Mouse (Mus musculus): ENCODE results near the gene Pin1. TPM values are rescaled to one million over a fixed set of nuclear protein-coding genes. Genes with fewer than 3 reads are reported as not detected.

The Pin1 gene
- polyA plus RNA-seq, 1 experiment from 2014 or later, result 52.3 TPM

- Histone ChIP-seq H3K4me2 (no peak overlapping the region), H3K9me3 (no peaks in the 10 kb centered on the region), H3K27ac (no peak overlapping the region), H3K27me3 (no peaks in the 10 kb centered on the region), H3K36me3 (peaks cover 72% of the 10 kb centered on the region), H3K4me3 (no peak overlapping the region), H3K4me1 (no peaks in the 10 kb centered on the region), H3K9ac (no peak overlapping the region)
- WGBS, result 96% methylated on average over 8 of the region's 8 CpGs
- no peak for ATAC-seq (ENCODE audit: insufficient number of reproducible peaks, insufficient read depth, low FRiP score, low TSS enrichment, low read depth)
These were observed 11.0 kb downstream of the Pin1 start for GRCm38 (mm10) chr9:20662874-20663273.

DNA sequence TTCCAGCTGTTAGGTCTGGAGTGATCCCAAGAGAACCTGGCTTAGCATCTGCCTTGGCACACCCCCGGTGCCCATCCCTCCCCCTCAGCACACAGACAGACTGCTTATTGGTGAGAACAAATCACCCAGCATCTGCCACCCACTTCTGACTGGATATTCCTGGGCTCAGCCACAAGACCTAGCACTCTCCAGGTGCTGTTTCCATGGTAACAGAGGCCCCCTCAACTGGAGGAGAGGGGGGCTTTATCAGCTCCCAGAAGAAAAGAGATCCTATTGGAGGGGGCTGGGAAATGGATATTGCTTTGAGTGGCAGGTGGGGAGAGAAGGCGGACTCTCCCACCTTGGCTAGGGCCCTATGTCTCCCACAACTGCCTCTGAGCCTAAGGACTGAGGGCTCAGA is 12.1 kb downstream of the Pin1 start:
- Histone ChIP-seq H3K9ac (no peak overlapping the region), H3K27me3 (no peaks in the 10 kb centered on the region), H3K36me3 (peaks cover 61% of the 10 kb centered on the region), H3K27ac (no peak overlapping the region), H3K9me3 (no peaks in the 10 kb centered on the region), H3K4me2 (no peak overlapping the region), H3K4me3 (no peak overlapping the region), H3K4me1 (no peaks in the 10 kb centered on the region)
- ATAC-seq (ENCODE audit: insufficient number of reproducible peaks, insufficient read depth, low FRiP score, low TSS enrichment, low read depth), result no peak
- 84% methylated on average over 2 of the region's 2 CpGs for WGBS

DNA sequence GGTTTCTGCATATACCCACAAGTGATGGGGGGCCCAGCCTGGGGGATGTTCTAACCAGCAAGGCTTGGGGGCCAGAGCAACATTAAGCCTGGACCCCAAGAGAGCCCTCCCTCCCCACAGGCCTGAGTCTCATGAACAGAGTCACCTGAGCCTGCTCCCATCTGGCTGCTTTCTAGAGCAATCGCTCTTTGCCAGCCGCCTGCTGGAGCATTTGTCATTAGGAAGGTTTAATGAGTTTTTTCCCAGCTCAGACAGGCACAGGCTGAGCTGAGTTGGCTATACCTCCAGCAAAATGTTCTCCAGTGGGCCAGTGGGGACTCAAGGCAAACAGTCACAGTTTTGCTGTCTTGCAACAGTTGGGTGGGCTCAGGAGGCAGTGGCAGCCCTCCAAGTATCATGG is 12.5 kb downstream of the Pin1 start:
- 85% methylated on average over 2 of the region's 2 CpGs for WGBS

DNA sequence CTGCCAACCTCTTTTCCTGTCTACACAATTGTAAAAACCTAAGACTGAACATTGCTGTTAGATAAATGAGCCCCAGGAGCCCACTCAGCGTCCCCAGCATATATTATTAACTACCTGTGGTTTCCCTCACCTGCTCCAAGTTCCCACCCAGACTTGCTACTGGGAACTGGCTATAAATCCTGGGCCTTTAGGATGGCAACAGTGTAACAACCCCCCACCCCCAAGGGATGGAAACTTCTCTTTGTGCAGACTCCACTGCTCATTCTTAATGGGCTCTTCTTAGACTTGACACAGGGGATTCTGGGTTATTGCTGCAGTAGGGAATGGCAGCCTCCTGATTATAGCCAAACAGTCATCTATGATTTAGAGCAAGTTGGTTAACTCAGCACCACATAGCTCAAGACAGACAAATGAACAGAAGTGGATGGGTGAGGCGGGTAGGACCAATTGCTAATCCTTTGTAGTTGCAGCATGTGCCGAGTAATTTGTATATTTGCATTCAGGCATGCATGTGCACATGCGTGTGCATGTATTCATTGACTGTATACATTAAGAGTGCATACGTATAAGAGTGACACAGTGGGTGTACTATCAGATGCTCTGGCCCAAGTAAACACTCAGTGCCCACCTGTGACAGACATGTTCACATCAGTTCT is 13.2 kb downstream of the Pin1 start:
- H3K9me3 ChIP-seq, result no peaks in the 10 kb centered on the region
- H3K27ac ChIP-seq, result no peak overlapping the region
- ATAC-seq (ENCODE audit: insufficient number of reproducible peaks, insufficient read depth, low FRiP score, low TSS enrichment, low read depth), result no peak
- no peak overlapping the region for H3K9ac ChIP-seq
- no peak overlapping the region for H3K4me3 ChIP-seq
- 84% methylated on average over 5 of the region's 5 CpGs for WGBS
- no peaks in the 10 kb centered on the region for H3K4me1 ChIP-seq
- H3K36me3 ChIP-seq, result peaks cover 49% of the 10 kb centered on the region
- H3K4me2 ChIP-seq, result no peak overlapping the region
- no peaks in the 10 kb centered on the region for H3K27me3 ChIP-seq

More for the DNA sequence above, 12.5 kb downstream of the Pin1 start:
- peaks cover 57% of the 10 kb centered on the region for H3K36me3 ChIP-seq
- no peaks in the 10 kb centered on the region for H3K27me3 ChIP-seq
- H3K9me3 ChIP-seq, result no peaks in the 10 kb centered on the region
- no peaks in the 10 kb centered on the region for H3K4me1 ChIP-seq
- no peak for ATAC-seq (ENCODE audit: insufficient number of reproducible peaks, insufficient read depth, low FRiP score, low TSS enrichment, low read depth)
- H3K27ac ChIP-seq, result no peak overlapping the region
- H3K9ac ChIP-seq, result no peak overlapping the region
- H3K4me2 ChIP-seq, result no peak overlapping the region
- no peak overlapping the region for H3K4me3 ChIP-seq

DNA sequence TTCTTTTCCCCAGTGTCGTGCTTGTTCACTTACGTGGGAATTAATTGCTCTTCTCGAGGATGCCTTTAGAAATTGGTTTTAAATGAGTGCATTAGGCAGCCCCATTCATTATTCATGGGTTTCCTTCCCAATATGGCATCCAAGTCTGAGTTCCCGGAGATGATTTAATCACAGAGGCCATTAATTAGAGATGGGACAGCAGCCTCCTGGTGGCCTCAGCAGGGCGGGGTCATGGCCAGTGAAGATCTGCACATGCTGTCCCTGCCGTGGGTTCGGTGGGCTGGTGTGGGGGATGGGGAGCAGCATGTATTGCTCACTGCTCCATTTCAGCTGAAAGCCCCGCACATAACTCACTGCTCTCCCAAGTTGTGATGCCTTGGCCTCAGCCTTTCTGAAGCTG is 14.0 kb downstream of the Pin1 start:
- H3K4me3 ChIP-seq, result no peak overlapping the region
- H3K27ac ChIP-seq, result no peak overlapping the region
- no peaks in the 10 kb centered on the region for H3K9me3 ChIP-seq
- no peaks in the 10 kb centered on the region for H3K27me3 ChIP-seq
- ATAC-seq (ENCODE audit: insufficient number of reproducible peaks, insufficient read depth, low FRiP score, low TSS enrichment, low read depth), result no peak
- 42% methylated on average over 8 of the region's 8 CpGs for WGBS
- H3K9ac ChIP-seq, result no peak overlapping the region
- H3K4me1 ChIP-seq, result no peaks in the 10 kb centered on the region
- H3K4me2 ChIP-seq, result no peak overlapping the region
- peaks cover 41% of the 10 kb centered on the region for H3K36me3 ChIP-seq

- Histone ChIP-seq H3K4me3 (no peak overlapping the region), H3K9ac (no peak overlapping the region), H3K36me3 (peaks cover 35% of the 10 kb centered on the region), H3K9me3 (no peaks in the 10 kb centered on the region), H3K27ac (no peak overlapping the region), H3K4me2 (no peak overlapping the region), H3K4me1 (no peaks in the 10 kb centered on the region), H3K27me3 (no peaks in the 10 kb centered on the region)
- no peak for ATAC-seq (ENCODE audit: insufficient number of reproducible peaks, insufficient read depth, low FRiP score, low TSS enrichment, low read depth)
- WGBS, result 15% methylated on average over 7 of the region's 7 CpGs
These were observed 14.7 kb downstream of the Pin1 start for GRCm38 (mm10) chr9:20666510-20667034.

DNA sequence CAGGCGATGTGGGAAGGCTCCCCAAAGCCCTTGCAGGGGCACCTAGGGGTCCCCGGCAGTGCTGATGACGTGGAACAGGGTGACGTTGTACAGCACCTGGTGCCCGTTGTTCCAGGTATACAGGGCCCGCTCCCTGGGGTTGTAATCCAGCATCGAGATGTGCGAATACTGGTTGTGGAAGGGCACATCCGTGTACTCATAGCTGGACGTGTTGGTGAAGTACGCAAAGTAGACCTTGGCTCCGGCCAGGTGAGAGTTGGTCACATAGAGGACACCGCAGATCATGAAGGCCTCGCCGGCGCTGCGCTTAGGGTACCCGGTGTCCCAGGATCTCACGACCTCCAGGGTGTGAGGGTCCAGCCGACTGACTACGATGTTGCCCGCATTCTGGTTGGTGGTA is 16.2 kb downstream of the Pin1 start:
- H3K4me2 ChIP-seq, result no peak overlapping the region
- H3K27ac ChIP-seq, result no peak overlapping the region
- peaks cover 20% of the 10 kb centered on the region for H3K36me3 ChIP-seq
- WGBS, result 96% methylated on average over 22 of the region's 22 CpGs
- H3K9me3 ChIP-seq, result no peaks in the 10 kb centered on the region
- no peak overlapping the region for H3K9ac ChIP-seq
- no peak overlapping the region for H3K4me3 ChIP-seq
- no peaks in the 10 kb centered on the region for H3K27me3 ChIP-seq
- no peaks in the 10 kb centered on the region for H3K4me1 ChIP-seq
- ATAC-seq (ENCODE audit: insufficient number of reproducible peaks, insufficient read depth, low FRiP score, low TSS enrichment, low read depth), result no peak

GRCm38 (mm10) chr9:20672047-20672446 is 20.2 kb downstream of the Pin1 start:
- Histone ChIP-seq H3K9ac (no peak overlapping the region), H3K4me1 (no peaks in the 10 kb centered on the region), H3K4me3 (no peak overlapping the region), H3K36me3 (no peaks in the 10 kb centered on the region), H3K9me3 (no peaks in the 10 kb centered on the region), H3K27me3 (no peaks in the 10 kb centered on the region), H3K4me2 (no peak overlapping the region), H3K27ac (no peak overlapping the region)
- 82% methylated on average over 16 of the region's 16 CpGs for WGBS
- no peak for ATAC-seq (ENCODE audit: insufficient number of reproducible peaks, insufficient read depth, low FRiP score, low TSS enrichment, low read depth)

- Histone ChIP-seq H3K27ac (no peak overlapping the region), H3K9me3 (no peaks in the 10 kb centered on the region), H3K36me3 (no peaks in the 10 kb centered on the region), H3K4me2 (no peak overlapping the region), H3K27me3 (no peaks in the 10 kb centered on the region), H3K4me1 (peaks cover 10% of the 10 kb centered on the region; the same call in 1 of the 2 replicates), H3K9ac (no peak overlapping the region), H3K4me3 (no peak overlapping the region)
- 88% methylated on average over 12 of the region's 12 CpGs for WGBS
- ATAC-seq (ENCODE audit: insufficient number of reproducible peaks, insufficient read depth, low FRiP score, low TSS enrichment, low read depth), result no peak
These were observed 26.0 kb downstream of the Pin1 start for GRCm38 (mm10) chr9:20677892-20678291.

GRCm38 (mm10) chr9:20680378-20680958 is 28.6 kb downstream of the Pin1 start:
- H3K36me3 ChIP-seq, result no peaks in the 10 kb centered on the region
- WGBS, result 66% methylated on average over 9 of the region's 9 CpGs
- no peaks in the 10 kb centered on the region for H3K9me3 ChIP-seq
- ATAC-seq (ENCODE audit: insufficient number of reproducible peaks, insufficient read depth, low FRiP score, low TSS enrichment, low read depth), result no peak
- H3K9ac ChIP-seq, result no peak overlapping the region
- H3K4me2 ChIP-seq, result no peak overlapping the region
- no peak overlapping the region for H3K27ac ChIP-seq
- H3K4me3 ChIP-seq, result no peak overlapping the region
- peaks cover 10% of the 10 kb centered on the region; the same call in 1 of the 2 replicates for H3K4me1 ChIP-seq
- H3K27me3 ChIP-seq, result no peaks in the 10 kb centered on the region

DNA sequence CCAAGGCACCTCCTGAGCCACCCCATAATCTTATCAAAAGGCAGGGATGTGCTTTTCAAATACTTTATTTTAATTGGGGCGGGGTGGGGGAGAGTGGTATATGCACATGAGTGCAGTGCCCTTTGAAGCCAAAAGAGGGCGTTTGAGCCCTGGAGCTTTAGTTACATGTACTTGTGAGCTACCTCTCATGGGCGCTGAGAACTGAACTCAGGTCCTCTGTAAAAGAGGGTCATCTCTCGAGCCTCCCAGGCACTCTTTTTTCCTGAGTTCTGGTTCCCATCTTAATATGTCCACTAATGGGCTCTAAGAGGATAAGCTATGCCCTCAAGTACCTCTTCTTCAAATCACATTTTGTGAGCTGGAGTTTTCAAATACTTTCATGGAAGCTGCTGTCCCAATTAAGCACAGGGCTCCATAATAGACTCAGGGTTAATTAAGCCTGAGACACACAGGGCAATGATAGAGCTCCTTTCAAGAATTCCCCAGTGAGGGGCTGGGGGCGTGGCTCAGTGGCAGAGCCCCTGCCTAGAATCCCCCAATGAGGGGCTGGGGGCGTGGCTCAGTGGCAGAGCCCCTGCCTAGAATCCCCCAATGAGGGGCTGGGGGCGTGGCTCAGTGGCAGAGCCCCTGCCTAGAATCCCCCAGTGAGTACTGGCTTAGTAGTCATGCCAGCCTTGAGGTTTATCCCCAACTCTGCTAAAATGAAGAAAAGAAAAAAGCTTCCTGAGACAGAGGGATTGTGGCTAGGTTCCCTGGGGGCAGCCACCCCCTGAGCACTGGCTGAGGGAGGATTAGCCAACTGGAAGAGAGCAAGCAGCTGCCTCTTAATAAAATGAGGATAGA is 29.9 kb downstream of the Pin1 start:
- ATAC-seq (ENCODE audit: insufficient number of reproducible peaks, insufficient read depth, low FRiP score, low TSS enrichment, low read depth), result peak; percentile 62
- peaks cover 10% of the 10 kb centered on the region; the same call in 1 of the 2 replicates for H3K4me1 ChIP-seq
- WGBS, result 44% methylated on average over 7 of the region's 7 CpGs

More for the DNA sequence above, 29.9 kb downstream of the Pin1 start:
- H3K9ac ChIP-seq, result no peak overlapping the region
- no peaks in the 10 kb centered on the region for H3K36me3 ChIP-seq
- H3K4me2 ChIP-seq, result no peak overlapping the region
- no peaks in the 10 kb centered on the region for H3K9me3 ChIP-seq
- no peaks in the 10 kb centered on the region; the same call in 1 of the 2 replicates for H3K27me3 ChIP-seq
- H3K4me3 ChIP-seq, result no peak overlapping the region
- peak overlapping the region; percentile 33; the same call in 1 of the 2 replicates for H3K27ac ChIP-seq
